Comparison of ENCODE assay signal across 8 mouse cellular contexts in genomic region chr3:53448208-53448607, GRCm38 (mm10). TPM values are rescaled to one million over a fixed set of nuclear protein-coding genes. Genes with fewer than 3 reads are reported as not detected.
DNase-seq lines count a peak whose midpoint lies in the region; ATAC-seq and TF ChIP-seq lines count a peak whose summit lies in the region.

No protein-coding gene starts in this region.

- WGBS in lung, adult 2 months = 19% methylated on average over 2 of the region's 2 CpGs

- DNase-seq in frontal cortex, adult 2 months (ENCODE audit: extremely low spot score in 1 of 2, low spot score in 1 of 2) = peak; percentile 53 to 91
- DNase-seq in frontal cortex, postnatal 14 days (ENCODE audit: low spot score in 2 of 2) = no peak
- peak; percentile 90 for DNase-seq in 416B (ENCODE audit: low read depth)
- DNase-seq in brain, adult 2 months (ENCODE audit: low read depth, low spot score) = peak; percentile 95
- DNase-seq in fibroblast of lung, adult 2 months (ENCODE audit: low read depth) = peak; percentile 68
- DNase-seq in lung, adult 2 months = no peak
- DNase-seq in retina, postnatal 7 days (ENCODE audit: low read depth, low spot score) = peak; percentile 77

- TF ChIP-seq POLR2A in lung, adult 2 months (IDR thresholded peaks at IDR 0.05; ENCODE audit: borderline replicate concordance, extremely low read depth, low read depth, low read length) = no peak

- peak; percentile 53; the same call in 1 of the 2 replicates for TF ChIP-seq CTCF in lung, adult 2 months (IDR thresholded peaks at IDR 0.05; ENCODE audit: insufficient read depth, low read length)

- no peak overlapping the region for H3K4me3 ChIP-seq in lung, adult 2 months (replicated peaks; ENCODE audit: extremely low read depth, low read depth, low read length)

- no peaks in the 10 kb centered on the region; the same call in 1 of the 2 replicates for H3K4me1 ChIP-seq in lung, adult 2 months (ENCODE audit: control insufficient read depth, insufficient read depth, low read length)

- ATAC-seq in inflammation-experienced regulatory T-cells, adult 6 months = peak; percentile 74

RNA-seq across cellular contexts. Expression of gene Nhlrc3, which starts 14.9 kb away (rescaled TPM):
- polyA plus RNA-seq in frontal cortex, adult 2 months (2012; rRNA removed) = 8.2 and 9.7 TPM in 2 replicates
- 10 to 100 TPM; 11.8 to 16.1 (median 13.2) TPM for polyA plus RNA-seq in inflammation-experienced regulatory T-cells, adult 6 months (2017; shearing (Covaris generic))
- polyA plus RNA-seq in lung, adult 2 months (2012; rRNA removed) = 8.1 and 13.1 TPM in 2 replicates

RNA-seq across cellular contexts. Expression of gene Proser1, which starts 15.3 kb away (rescaled TPM):
- polyA plus RNA-seq in frontal cortex, adult 2 months (2012; rRNA removed) = 17.9 and 18.1 TPM in 2 replicates
- polyA plus RNA-seq in inflammation-experienced regulatory T-cells, adult 6 months (2017; shearing (Covaris generic)) = 10 to 100 TPM in 2 of 3 experiments, 1 to 10 TPM in 1; 8.9 to 10.9 (median 10.3) TPM
- polyA plus RNA-seq in lung, adult 2 months (2012; rRNA removed) = 24.2 and 25.2 TPM in 2 replicates

RNA-seq across cellular contexts. Expression of gene Stoml3, which starts 40.2 kb away (rescaled TPM):
- polyA plus RNA-seq in frontal cortex, adult 2 months (2012; rRNA removed) = 12.9 and 24.9 TPM in 2 replicates
- not detected for polyA plus RNA-seq in inflammation-experienced regulatory T-cells, adult 6 months (2017; shearing (Covaris generic))
- 0.06 TPM in 1 of 2 replicates, not detected in the other for polyA plus RNA-seq in lung, adult 2 months (2012; rRNA removed)

Comparison
In these comparisons a context has a peak if more than half of its experiments do, and no peak if none do; other contexts are left out.
1. DNase-seq: peak in frontal cortex, adult 2 months (2 of 2), 416B (single experiment), brain, adult 2 months (single experiment), fibroblast of lung, adult 2 months (single experiment) and retina, postnatal 7 days (single experiment); none in frontal cortex, postnatal 14 days (0 of 2) and lung, adult 2 months (single experiment).
2. RNA of gene Stoml3, which starts 40.2 kb away (polyA plus RNA-seq): 12.9 to 24.9 TPM in frontal cortex, adult 2 months; 0.06 TPM in lung, adult 2 months and not detected in inflammation-experienced regulatory T-cells, adult 6 months; every median in the first group is over 10 times any median in the second.